Comparison of ENCODE assay signal across 19 mouse cellular contexts in the genomic region with DNA sequence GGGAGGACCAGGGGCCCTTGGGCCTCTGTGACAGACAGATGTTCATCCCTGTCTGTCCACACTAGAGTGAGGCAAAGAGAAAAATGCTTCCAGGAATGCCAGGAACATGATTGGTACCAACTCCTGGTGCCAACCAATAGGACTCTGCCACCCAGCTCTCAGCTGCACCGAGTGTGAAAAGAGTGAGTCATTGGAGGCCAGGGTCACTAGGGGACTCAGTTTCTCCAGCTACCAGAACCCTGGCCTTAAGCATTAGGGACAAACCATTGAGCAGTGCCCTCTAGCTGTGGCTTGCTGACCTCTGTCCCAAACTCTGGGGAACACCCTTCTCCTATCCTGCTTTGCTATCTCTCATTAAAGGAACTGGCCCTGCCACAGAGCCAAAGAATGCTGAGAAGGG.
DNase-seq lines count a peak whose midpoint lies in the region; ATAC-seq and TF ChIP-seq lines count a peak whose summit lies in the region.
"Had no signal": no experiment of that assay in that cellular context is flagged by ENCODE, and none has a peak within 500 bp of the region (broad histone marks: within the 10 kb centered on the region; RNA-seq: fewer than 3 reads in every experiment).

No protein-coding gene starts in this region.

- no peak for DNase-seq in hindbrain, embryonic 14.5 days (ENCODE audit: low spot score)
- no peak for DNase-seq in lung, postnatal 0 days (ENCODE audit: low spot score)
- no peak for DNase-seq in lung, postnatal 36 days
- DNase-seq in adrenal gland, adult 8-10 months = peak; percentile 38
- DNase-seq in cerebellum, postnatal 4 days (ENCODE audit: low spot score in 2 of 2) = no peak
- DNase-seq: cerebellum, adult 8-10 months; kidney, adult 9 months; kidney, postnatal 36 days; layer of hippocampus, adult 9-11 months; lung, postnatal 10 days; thymus, postnatal 36 days had no signal

- H3K4me1 ChIP-seq in hindbrain, embryonic 16.5 days (ENCODE audit: control insufficient read depth, insufficient read depth, low read depth, low read length) = peaks cover 2% of the 10 kb centered on the region; the same call in 1 of the 2 replicates
- H3K4me1 ChIP-seq in hindbrain, embryonic 14.5 days (replicated peaks; ENCODE audit: control insufficient read depth, insufficient read depth, low read length) = no peaks in the 10 kb centered on the region; the same call in 1 of the 2 replicates
- H3K4me1 ChIP-seq in lung, postnatal 0 days (ENCODE audit: insufficient read depth, low read depth, low read length) = no peaks in the 10 kb centered on the region
- H3K4me1 ChIP-seq: embryonic facial prominence, embryonic 12.5 days; intestine, embryonic 15.5 days; limb, embryonic 13.5 days had no signal

- 58% methylated on average over 1 of the region's 1 CpGs for WGBS in hindbrain, embryonic 16.5 days
- WGBS in hindbrain, embryonic 14.5 days = 64% methylated on average over 1 of the region's 1 CpGs
- 61% methylated on average over 1 of the region's 1 CpGs for WGBS in lung, postnatal 0 days

- no peak for ATAC-seq in hindbrain, embryonic 16.5 days
- ATAC-seq in hindbrain, embryonic 14.5 days (ENCODE audit: low FRiP score) = no peak
- no peak for ATAC-seq in lung, postnatal 0 days
- ATAC-seq in megakaryocyte progenitor cell, adult 5-6 weeks (replicated peaks; ENCODE audit: poor library complexity) = peak; percentile 27
- ATAC-seq: forebrain, embryonic 16.5 days; intestine, embryonic 15.5 days had no signal

- 0 out of 2 replicates have a peak overlapping the region, but pooled peaks have one; percentile 3 for H3K27ac ChIP-seq in hindbrain, embryonic 16.5 days (ENCODE audit: low read depth, low read length)
- H3K27ac ChIP-seq in hindbrain, embryonic 14.5 days = no peak overlapping the region
- H3K27ac ChIP-seq in lung, postnatal 0 days (ENCODE audit: low read length) = no peak overlapping the region
- H3K27ac ChIP-seq: embryonic facial prominence, embryonic 12.5 days; intestine, embryonic 15.5 days; limb, embryonic 13.5 days; liver, embryonic 14.5 days had no signal

- H3K27me3 ChIP-seq in hindbrain, embryonic 16.5 days (replicated peaks; ENCODE audit: control insufficient read depth, insufficient read depth, low read length) = no peaks in the 10 kb centered on the region
- no peaks in the 10 kb centered on the region for H3K27me3 ChIP-seq in hindbrain, embryonic 14.5 days (ENCODE audit: control insufficient read depth, insufficient read depth, low read length)
- H3K27me3 ChIP-seq in lung, postnatal 0 days (replicated peaks; ENCODE audit: insufficient read depth, low read length) = no peaks in the 10 kb centered on the region
- H3K27me3 ChIP-seq: embryonic facial prominence, embryonic 12.5 days; intestine, embryonic 15.5 days; limb, embryonic 13.5 days had no signal

- H3K4me3 ChIP-seq in hindbrain, embryonic 16.5 days (ENCODE audit: low read length) = no peak overlapping the region
- H3K4me3 ChIP-seq in hindbrain, embryonic 14.5 days (replicated peaks; ENCODE audit: low read length) = no peak overlapping the region
- no peak overlapping the region for H3K4me3 ChIP-seq in lung, postnatal 0 days (ENCODE audit: low read depth, low read length)
- H3K4me3 ChIP-seq: embryonic facial prominence, embryonic 12.5 days; intestine, embryonic 15.5 days; limb, embryonic 13.5 days; myocyte had no signal

- no peak overlapping the region for H3K9ac ChIP-seq in hindbrain, embryonic 16.5 days (ENCODE audit: low read depth, low read length)
- no peak overlapping the region for H3K9ac ChIP-seq in hindbrain, embryonic 14.5 days
- no peak overlapping the region for H3K9ac ChIP-seq in lung, postnatal 0 days (replicated peaks; ENCODE audit: low read depth)
- H3K9ac ChIP-seq: embryonic facial prominence, embryonic 12.5 days; intestine, embryonic 15.5 days; limb, embryonic 13.5 days; liver, embryonic 14.5 days had no signal

- H3K4me2 ChIP-seq in hindbrain, embryonic 16.5 days (ENCODE audit: low read length) = no peak overlapping the region
- no peak overlapping the region for H3K4me2 ChIP-seq in hindbrain, embryonic 14.5 days (replicated peaks)
- no peak overlapping the region for H3K4me2 ChIP-seq in lung, postnatal 0 days (replicated peaks; ENCODE audit: low read depth, low read length)
- H3K4me2 ChIP-seq: embryonic facial prominence, embryonic 12.5 days; intestine, embryonic 15.5 days; limb, embryonic 13.5 days had no signal

- TF ChIP-seq EP300 in lung, postnatal 0 days (IDR thresholded peaks at IDR 0.05) = no peak

- peak; percentile 22 for TF ChIP-seq CTCF in lung, postnatal 0 days (IDR thresholded peaks at IDR 0.05)

- H3K36me3 ChIP-seq in hindbrain, embryonic 16.5 days (ENCODE audit: control insufficient read depth, insufficient read depth, low read length) = 0 out of 2 replicates have a peak, but pooled peaks cover 2% of the 10 kb centered on the region
- peaks cover 36% of the 10 kb centered on the region for H3K36me3 ChIP-seq in hindbrain, embryonic 14.5 days (replicated peaks; ENCODE audit: control insufficient read depth, insufficient read depth)
- no peaks in the 10 kb centered on the region for H3K36me3 ChIP-seq in lung, postnatal 0 days (ENCODE audit: insufficient read depth, low read length)
- H3K36me3 ChIP-seq: embryonic facial prominence, embryonic 12.5 days; intestine, embryonic 15.5 days; limb, embryonic 13.5 days had no signal

- H3K9me3 ChIP-seq in hindbrain, embryonic 16.5 days (ENCODE audit: control insufficient read depth, low read length) = no peaks in the 10 kb centered on the region
- no peaks in the 10 kb centered on the region for H3K9me3 ChIP-seq in hindbrain, embryonic 14.5 days (ENCODE audit: control insufficient read depth, low read length)
- H3K9me3 ChIP-seq in lung, postnatal 0 days (ENCODE audit: low read length) = no peaks in the 10 kb centered on the region
- H3K9me3 ChIP-seq: embryonic facial prominence, embryonic 12.5 days; intestine, embryonic 15.5 days; limb, embryonic 13.5 days had no signal
